Mouse (Mus musculus): ENCODE results near the gene Igsf21. TPM values are rescaled to one million over a fixed set of nuclear protein-coding genes. Genes with fewer than 3 reads are reported as not detected.
A peak's percentile ranks its signal among the peaks of the same experiment; 100 is the strongest.

The Igsf21 gene
- polyA plus RNA-seq, 1 experiment from 2014 or later: 2.2 TPM

DNA sequence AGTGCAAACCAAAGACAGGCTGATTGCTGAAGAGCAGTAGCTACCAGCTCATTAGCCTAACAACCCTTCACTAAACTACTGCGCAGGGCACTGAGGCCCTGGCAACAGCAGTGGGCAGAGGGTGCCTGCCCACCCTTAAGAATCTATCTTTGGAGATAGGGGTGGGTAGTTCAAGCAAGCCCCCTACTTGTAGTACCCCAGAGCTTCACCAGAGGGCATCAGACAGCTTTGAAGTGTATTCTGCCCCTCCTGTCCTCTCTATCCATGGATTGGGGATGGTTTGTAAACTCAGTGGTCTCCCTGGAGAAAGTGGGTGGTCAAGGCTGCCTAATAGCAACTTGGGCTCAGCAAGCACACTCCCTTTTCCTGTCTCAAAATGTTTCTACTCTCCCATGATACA is 146.4 kb downstream of the Igsf21 start:
- DNase-seq (ENCODE audit: low spot score): no peak
- Histone ChIP-seq H3K9me3 (no peaks in the 10 kb centered on the region), H3K4me3 (no peak overlapping the region), H3K27ac (replicated peaks) (no peak overlapping the region), H3K4me1 (peaks cover 28% of the 10 kb centered on the region), H3K27me3 (replicated peaks; ENCODE audit: low read depth, poor library complexity, severe bottlenecking) (peaks cover 36% of the 10 kb centered on the region), H3K36me3 (replicated peaks) (no peaks in the 10 kb centered on the region)
- WGBS: 74% methylated on average over 1 of the region's 1 CpGs

DNA sequence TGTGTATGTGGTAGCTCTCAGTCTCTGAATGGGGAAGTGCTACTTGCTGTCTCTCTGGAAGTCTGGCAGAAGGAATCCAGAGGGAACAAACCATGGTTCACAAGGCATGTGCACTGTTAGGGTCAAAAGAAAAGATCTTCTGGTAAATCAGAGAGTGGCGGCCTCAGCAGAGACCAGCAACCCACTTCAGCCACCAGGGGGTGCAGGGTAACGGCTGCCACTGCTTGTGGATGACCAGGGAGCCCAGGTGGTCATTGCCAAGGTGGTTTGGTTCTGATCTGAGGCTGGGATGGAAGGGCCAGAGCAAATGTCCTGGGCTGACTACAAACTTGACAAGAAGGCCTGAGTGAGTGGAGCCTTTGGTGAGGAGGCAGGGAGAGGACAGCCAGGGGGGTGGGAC is 150.3 kb downstream of the Igsf21 start:
- DNase-seq (ENCODE audit: low spot score): peak; percentile 34

DNA sequence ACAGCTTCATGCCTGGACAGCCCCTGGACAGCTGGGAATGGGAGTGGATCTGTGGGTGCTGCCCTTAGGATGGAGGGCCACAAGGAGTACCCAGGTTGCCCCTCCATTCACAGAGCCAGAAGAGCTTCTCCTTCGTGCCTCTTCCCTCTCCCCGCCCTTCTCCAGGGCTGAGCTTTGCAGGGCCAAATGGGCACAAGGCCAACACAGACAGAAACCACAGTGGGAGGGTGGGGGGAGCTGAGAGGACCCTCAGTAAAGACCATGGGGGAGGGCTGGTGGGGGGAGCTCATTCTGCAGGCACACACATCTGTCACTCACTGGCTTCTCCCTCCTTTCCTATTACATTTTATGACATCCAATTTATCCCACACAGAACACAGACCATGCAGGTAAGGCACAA is 151.7 kb downstream of the Igsf21 start:
- Histone ChIP-seq H3K27me3 (replicated peaks; ENCODE audit: low read depth, poor library complexity, severe bottlenecking) (no peaks in the 10 kb centered on the region), H3K4me1 (no peaks in the 10 kb centered on the region), H3K27ac (replicated peaks) (no peak overlapping the region), H3K4me3 (no peak overlapping the region), H3K9me3 (no peaks in the 10 kb centered on the region), H3K36me3 (replicated peaks) (no peaks in the 10 kb centered on the region)
- 79% methylated on average over 2 of the region's 2 CpGs for WGBS
- no peak for DNase-seq (ENCODE audit: low spot score)

More for the DNA sequence above, 150.3 kb downstream of the Igsf21 start:
- H3K27ac ChIP-seq (replicated peaks): no peak overlapping the region
- H3K36me3 ChIP-seq (replicated peaks): no peaks in the 10 kb centered on the region
- no peaks in the 10 kb centered on the region for H3K9me3 ChIP-seq
- H3K27me3 ChIP-seq (replicated peaks; ENCODE audit: low read depth, poor library complexity, severe bottlenecking): no peaks in the 10 kb centered on the region
- 54% methylated on average over 2 of the region's 2 CpGs for WGBS
- no peaks in the 10 kb centered on the region for H3K4me1 ChIP-seq
- no peak overlapping the region for H3K4me3 ChIP-seq

DNA sequence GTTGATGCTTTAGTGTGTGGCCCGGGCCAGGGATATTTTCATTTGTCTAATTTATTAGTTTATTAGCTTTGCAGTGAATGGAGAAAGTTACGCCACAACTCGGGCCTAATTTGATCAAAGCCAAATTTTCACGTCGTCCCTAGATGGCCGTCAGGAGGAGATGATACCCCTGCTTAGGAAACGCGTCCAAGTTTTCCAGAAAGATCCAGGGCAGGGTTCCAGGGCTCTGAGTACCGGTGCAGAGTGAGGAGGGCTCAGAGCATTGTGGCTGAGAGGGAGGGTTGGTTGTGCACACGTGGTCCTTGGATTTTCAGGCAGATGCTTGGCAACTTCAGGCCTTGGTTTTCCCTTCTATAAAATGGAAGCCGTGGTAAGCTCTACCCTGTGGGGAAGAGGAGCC is 154.2 kb downstream of the Igsf21 start:
- WGBS: 81% methylated on average over 11 of the region's 11 CpGs
- no peaks in the 10 kb centered on the region for H3K36me3 ChIP-seq (replicated peaks)
- no peak overlapping the region for H3K4me3 ChIP-seq
- DNase-seq (ENCODE audit: low spot score): no peak
- no peaks in the 10 kb centered on the region for H3K4me1 ChIP-seq
- H3K27me3 ChIP-seq (replicated peaks; ENCODE audit: low read depth, poor library complexity, severe bottlenecking): no peaks in the 10 kb centered on the region
- no peaks in the 10 kb centered on the region for H3K9me3 ChIP-seq
- no peak overlapping the region for H3K27ac ChIP-seq (replicated peaks)

DNA sequence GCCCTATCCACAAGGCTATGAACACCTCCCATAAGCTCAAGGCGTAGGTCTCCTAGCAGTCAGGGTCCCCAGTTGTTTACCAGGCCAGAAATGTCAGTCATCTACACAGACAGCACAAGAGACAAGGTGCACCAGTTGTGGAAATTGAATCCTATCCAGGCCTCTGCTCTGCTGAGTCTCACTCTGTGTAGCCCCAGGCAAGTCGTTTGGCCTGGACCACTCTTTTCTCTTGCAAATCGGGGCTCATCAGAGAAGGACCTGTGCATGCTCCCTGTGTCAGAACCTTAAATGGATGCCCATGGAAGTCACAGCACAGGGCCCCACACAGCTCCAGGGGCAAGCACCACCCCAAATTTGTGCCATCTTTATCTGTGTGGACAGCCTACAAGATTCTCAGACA is 154.9 kb downstream of the Igsf21 start:
- H3K27ac ChIP-seq (replicated peaks): no peak overlapping the region
- no peaks in the 10 kb centered on the region for H3K4me1 ChIP-seq
- no peak for DNase-seq (ENCODE audit: low spot score)
- H3K36me3 ChIP-seq (replicated peaks): no peaks in the 10 kb centered on the region
- no peaks in the 10 kb centered on the region for H3K9me3 ChIP-seq
- H3K27me3 ChIP-seq (replicated peaks; ENCODE audit: low read depth, poor library complexity, severe bottlenecking): no peaks in the 10 kb centered on the region
- 61% methylated on average over 3 of the region's 3 CpGs for WGBS
- H3K4me3 ChIP-seq: no peak overlapping the region

DNA sequence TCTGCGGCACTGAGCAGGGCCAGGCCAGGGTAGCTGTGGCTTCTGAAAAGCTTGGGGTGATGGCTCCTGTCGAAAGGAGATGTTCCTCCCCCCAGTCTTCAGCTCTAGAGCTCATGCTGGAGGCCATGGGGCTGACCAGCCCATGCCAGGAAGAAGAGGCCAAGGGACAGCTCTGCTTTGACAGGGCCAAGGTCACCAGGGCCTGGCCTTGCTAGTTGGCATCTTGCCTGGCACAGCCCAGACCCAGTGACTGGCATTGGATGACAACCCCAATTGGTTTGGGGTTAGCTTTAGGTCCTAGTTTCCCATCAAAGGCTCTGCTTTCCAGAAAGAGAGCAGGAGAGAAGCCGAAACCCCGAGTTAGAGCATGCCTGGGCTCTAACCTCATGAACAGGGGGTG is 156.9 kb downstream of the Igsf21 start:
- no peak for DNase-seq (ENCODE audit: low spot score)
- H3K9me3 ChIP-seq: no peaks in the 10 kb centered on the region
- H3K36me3 ChIP-seq (replicated peaks): no peaks in the 10 kb centered on the region
- WGBS: 91% methylated on average over 4 of the region's 4 CpGs
- H3K27me3 ChIP-seq (replicated peaks; ENCODE audit: low read depth, poor library complexity, severe bottlenecking): no peaks in the 10 kb centered on the region
- H3K4me1 ChIP-seq: peaks cover 1% of the 10 kb centered on the region
- H3K27ac ChIP-seq (replicated peaks): no peak overlapping the region
- H3K4me3 ChIP-seq: no peak overlapping the region

DNA sequence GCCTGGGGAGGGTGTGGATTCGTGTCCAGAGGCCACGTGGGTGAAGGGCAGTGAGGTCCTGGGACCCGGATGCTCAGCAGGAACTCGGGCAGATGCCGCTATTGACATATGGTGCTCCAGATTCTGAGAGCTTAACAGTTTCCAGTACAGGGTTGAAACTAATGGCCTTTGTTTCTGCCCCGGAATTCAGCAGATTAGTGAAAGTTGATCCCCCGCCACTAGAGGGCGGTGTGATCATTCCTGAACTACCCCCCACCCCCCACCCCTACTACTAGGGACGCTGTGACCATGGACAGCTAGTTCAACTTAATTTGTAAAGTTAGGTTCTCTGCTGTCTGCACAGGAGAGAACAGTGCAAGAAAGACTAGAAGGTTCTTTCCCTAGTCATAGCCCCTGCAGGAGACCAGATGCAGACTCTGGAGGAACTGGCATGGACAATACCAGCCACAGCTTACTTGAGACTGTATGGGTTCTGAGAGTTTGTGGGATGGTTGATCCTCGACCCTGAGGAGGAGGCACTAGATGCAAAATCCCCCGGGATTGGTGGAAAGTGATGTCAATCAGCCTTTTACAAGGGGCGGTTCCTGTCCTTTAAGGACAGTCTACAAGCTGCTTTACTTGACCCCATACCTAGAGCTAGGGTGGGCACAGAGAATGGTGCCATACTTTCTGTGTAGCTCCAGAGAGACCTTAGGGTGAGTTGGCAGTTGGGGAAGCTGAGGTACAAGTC is 157.7 kb downstream of the Igsf21 start:
- H3K27ac ChIP-seq (replicated peaks): no peak overlapping the region
- peaks cover 9% of the 10 kb centered on the region for H3K4me1 ChIP-seq
- no peak overlapping the region for H3K4me3 ChIP-seq
- no peaks in the 10 kb centered on the region for H3K36me3 ChIP-seq (replicated peaks)
- H3K9me3 ChIP-seq: no peaks in the 10 kb centered on the region
- 85% methylated on average over 12 of the region's 12 CpGs for WGBS
- no peak for DNase-seq (ENCODE audit: low spot score)
- H3K27me3 ChIP-seq (replicated peaks; ENCODE audit: low read depth, poor library complexity, severe bottlenecking): no peaks in the 10 kb centered on the region

DNA sequence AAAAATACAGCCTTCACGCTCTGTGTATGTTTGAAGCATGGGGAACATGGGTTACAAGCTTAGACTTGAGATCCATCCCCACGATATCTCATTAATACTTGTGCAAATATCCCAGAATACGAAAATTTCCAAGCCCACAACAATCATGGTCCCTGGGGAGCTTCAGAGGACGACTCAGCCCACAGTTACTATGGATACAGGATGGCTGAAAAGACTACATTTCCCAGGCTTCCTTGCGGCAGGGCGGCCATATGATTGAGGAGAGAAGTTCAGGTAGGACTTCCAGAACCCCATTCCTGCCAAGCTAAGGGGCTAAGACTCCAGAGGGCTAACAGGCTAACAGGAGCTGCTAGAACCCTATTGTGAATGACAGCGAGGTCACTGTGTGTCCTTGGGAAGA is 160.4 kb downstream of the Igsf21 start:
- DNase-seq (ENCODE audit: low spot score): no peak
- H3K4me3 ChIP-seq: no peak overlapping the region
- peaks cover 10% of the 10 kb centered on the region for H3K4me1 ChIP-seq
- H3K27me3 ChIP-seq (replicated peaks; ENCODE audit: low read depth, poor library complexity, severe bottlenecking): no peaks in the 10 kb centered on the region
- no peaks in the 10 kb centered on the region for H3K9me3 ChIP-seq
- 60% methylated on average over 7 of the region's 7 CpGs for WGBS
- H3K36me3 ChIP-seq (replicated peaks): no peaks in the 10 kb centered on the region
- H3K27ac ChIP-seq (replicated peaks): no peak overlapping the region

DNA sequence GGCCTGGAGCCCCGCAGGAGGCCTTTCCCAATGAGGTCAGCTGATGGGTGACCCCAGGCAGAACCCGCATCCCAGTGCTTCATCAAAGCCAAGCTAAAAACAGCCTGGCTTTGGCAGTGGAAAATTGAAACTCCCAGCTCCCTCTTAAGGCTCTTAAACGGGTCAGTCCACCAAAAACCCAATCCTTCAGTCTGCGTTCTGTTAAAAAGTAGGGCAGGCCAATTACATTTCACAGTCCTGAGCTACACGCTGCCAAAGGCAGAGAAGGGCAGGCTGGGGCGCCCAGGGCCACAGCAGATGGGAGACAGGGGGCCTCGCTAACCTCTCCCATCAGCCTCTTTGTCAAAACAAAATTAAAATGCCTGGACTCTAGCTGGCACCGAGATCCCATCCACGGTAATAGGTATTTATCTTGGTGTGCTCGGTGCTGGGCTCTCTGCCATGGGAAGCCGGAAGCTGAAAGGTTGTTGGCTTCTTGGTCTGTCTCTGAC is 162.0 kb downstream of the Igsf21 start:
- no peak overlapping the region for H3K27ac ChIP-seq (replicated peaks)
- peaks cover 10% of the 10 kb centered on the region for H3K4me1 ChIP-seq
- H3K9me3 ChIP-seq: no peaks in the 10 kb centered on the region
- DNase-seq (ENCODE audit: low spot score): no peak
- 53% methylated on average over 11 of the region's 11 CpGs for WGBS
- H3K27me3 ChIP-seq (replicated peaks; ENCODE audit: low read depth, poor library complexity, severe bottlenecking): no peaks in the 10 kb centered on the region
- no peak overlapping the region for H3K4me3 ChIP-seq
- H3K36me3 ChIP-seq (replicated peaks): no peaks in the 10 kb centered on the region

DNA sequence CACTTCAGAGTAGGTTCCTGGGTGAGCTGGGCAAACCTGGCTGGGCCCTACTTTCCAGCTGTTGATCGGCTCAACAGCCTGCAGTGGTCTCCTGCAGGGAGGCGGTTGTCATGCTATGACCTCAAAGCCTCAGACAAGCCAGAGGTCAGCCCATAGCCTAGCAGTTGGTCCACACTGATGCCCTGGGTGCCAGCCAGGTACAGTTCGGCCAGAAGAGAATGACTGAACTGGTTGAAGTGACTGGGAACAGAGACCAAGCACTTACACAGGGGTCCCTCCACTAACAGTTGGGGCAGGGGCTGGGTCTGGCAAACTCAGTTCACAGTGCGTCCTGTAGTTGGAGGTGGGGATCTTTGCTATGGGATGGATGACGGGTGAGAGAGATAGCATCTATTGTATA is 162.5 kb downstream of the Igsf21 start:
- Histone ChIP-seq H3K27me3 (replicated peaks; ENCODE audit: low read depth, poor library complexity, severe bottlenecking) (no peaks in the 10 kb centered on the region), H3K4me1 (peaks cover 14% of the 10 kb centered on the region), H3K27ac (replicated peaks) (no peak overlapping the region), H3K4me3 (no peak overlapping the region), H3K36me3 (replicated peaks) (no peaks in the 10 kb centered on the region), H3K9me3 (no peaks in the 10 kb centered on the region)
- WGBS: 75% methylated on average over 5 of the region's 5 CpGs
- no peak for DNase-seq (ENCODE audit: low spot score)

DNA sequence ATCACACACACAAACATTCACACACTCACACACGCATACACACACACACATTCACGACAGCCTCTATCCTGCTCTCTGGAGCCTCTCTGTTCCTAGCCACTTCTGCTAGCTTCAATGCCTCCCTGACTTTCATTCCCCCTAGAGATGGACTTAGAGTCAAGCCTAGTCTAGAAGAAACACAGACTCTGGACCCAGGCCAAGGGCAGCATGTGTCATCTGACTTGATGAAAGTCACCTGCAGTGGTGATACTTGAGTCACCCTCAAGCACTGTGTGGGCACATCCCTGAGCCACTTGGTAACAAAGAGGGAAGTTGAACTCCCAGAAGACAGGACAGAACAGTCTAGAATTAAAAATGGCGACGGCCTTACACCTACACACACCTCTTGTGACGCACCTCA is 168.2 kb downstream of the Igsf21 start:
- Histone ChIP-seq H3K4me1 (peaks cover 14% of the 10 kb centered on the region), H3K36me3 (replicated peaks) (no peaks in the 10 kb centered on the region), H3K4me3 (no peak overlapping the region), H3K9me3 (no peaks in the 10 kb centered on the region), H3K27ac (replicated peaks) (no peak overlapping the region), H3K27me3 (replicated peaks; ENCODE audit: low read depth, poor library complexity, severe bottlenecking) (no peaks in the 10 kb centered on the region)
- DNase-seq (ENCODE audit: low spot score): no peak
- 86% methylated on average over 5 of the region's 5 CpGs for WGBS

DNA sequence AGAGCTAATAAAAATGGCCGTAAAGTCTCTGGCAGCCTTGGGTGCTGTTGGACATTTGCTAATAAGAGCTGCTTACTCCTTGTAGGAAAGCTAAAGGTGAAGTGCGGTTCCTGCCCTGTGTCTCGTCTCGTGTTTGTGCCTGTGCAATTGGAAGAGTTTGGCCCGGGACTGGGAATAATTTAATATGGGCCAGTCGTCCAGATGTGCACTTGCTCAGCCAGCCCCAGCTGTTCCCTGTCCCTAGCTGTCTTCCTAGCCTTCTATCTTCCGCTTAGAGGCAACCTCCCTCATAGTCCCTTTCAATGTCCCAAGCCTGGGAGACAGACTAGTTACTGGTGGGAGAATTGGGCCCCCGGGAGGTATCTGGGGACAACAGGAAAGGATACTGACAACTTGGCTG is 169.0 kb downstream of the Igsf21 start:
- no peaks in the 10 kb centered on the region for H3K9me3 ChIP-seq
- H3K27me3 ChIP-seq (replicated peaks; ENCODE audit: low read depth, poor library complexity, severe bottlenecking): peaks cover 4% of the 10 kb centered on the region; the same call in 1 of the 2 replicates
- no peak for DNase-seq (ENCODE audit: low spot score)
- no peaks in the 10 kb centered on the region for H3K36me3 ChIP-seq (replicated peaks)
- H3K4me1 ChIP-seq: peaks cover 19% of the 10 kb centered on the region
- H3K4me3 ChIP-seq: no peak overlapping the region
- no peak overlapping the region for H3K27ac ChIP-seq (replicated peaks)
- 65% methylated on average over 8 of the region's 8 CpGs for WGBS

DNA sequence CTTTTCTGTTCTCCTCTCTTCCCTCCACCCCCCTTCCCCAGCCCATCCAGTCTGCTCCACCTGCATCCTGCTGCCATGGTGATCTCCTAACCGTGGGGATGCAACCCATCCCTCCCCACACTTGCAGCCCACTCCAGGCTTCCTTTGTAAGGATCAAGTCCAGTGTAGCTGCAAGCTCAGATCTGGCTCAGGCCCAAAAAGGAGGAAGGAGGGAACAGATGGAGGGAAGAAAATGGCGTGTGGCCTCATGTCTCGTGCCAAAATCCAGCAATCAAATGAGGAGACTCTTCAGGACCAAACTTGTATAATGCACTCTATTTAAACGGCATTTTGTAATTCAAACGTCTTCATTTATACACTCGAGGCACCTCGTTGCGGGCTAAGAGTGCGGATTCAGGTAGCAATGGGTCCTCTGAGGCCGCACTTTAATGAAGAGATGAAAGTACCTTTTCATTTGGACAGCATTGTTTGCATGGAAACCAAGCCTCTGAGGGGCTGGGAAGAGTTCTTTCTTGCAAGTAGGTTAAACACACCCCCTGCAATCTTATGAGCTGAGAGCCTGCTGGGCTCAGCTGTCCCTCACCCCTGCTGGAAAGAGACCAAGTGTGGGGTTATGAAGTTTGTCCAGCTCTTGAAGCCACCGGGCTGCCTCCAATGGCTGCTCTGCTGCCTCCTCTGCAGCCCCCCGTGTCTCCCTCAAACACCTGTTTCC is 169.6 kb downstream of the Igsf21 start:
- H3K36me3 ChIP-seq (replicated peaks): no peaks in the 10 kb centered on the region
- no peak overlapping the region for H3K4me3 ChIP-seq
- no peaks in the 10 kb centered on the region for H3K9me3 ChIP-seq
- peaks cover 22% of the 10 kb centered on the region for H3K4me1 ChIP-seq
- H3K27ac ChIP-seq (replicated peaks): no peak overlapping the region
- WGBS: 77% methylated on average over 12 of the region's 12 CpGs
- no peak for DNase-seq (ENCODE audit: low spot score)
- H3K27me3 ChIP-seq (replicated peaks; ENCODE audit: low read depth, poor library complexity, severe bottlenecking): peaks cover 10% of the 10 kb centered on the region

Measured in embryonic facial prominence, embryonic 10.5 days (tissue).